Mouse (Mus musculus): ENCODE measurements around the gene Gm44503.

DNA sequence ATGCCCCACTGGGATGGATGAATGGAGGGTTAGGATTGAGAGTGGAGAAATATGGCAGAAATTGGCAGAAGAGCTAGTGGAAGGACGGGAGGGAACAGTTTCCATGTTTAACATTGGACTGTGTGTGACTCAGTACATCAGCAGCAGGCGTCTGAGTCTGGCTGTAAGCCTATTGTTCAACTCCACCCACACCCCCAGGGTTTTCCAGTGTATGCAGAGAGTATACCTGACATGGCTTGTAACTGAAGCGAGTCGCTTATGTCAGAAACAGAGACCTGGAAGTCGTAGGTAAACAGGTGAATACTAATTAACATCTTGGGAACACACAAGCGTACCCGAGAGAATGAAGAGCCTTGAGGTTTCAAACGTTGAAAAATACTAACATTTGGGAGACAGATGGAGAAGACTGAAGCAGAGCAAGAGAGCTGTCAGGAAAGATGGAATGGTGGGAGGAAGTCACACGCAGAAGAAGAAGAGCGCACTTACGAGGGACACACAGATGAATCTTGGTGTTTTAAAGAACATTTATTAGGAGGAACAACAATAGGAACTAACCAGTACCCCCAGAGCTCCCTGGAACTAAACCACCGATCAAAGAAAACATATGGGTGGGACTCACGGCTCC, 27.4 kb upstream of the Gm44503 start:
- no peak for TF ChIP-seq CTCF (IDR thresholded peaks at IDR 0.05; ENCODE audit: low read depth, low read length)
- no peak for TF ChIP-seq POLR2A (IDR thresholded peaks at IDR 0.05; ENCODE audit: borderline replicate concordance, low read depth, low read length)
